Mouse (Mus musculus) liver, embryonic 14.5 days (tissue): Measurements from ENCODE around the gene Mmel1. TPM values are rescaled to one million over a fixed set of nuclear protein-coding genes. Genes with fewer than 3 reads are reported as not detected.

Experiments
- ATAC-seq: fragments of 200-750 bp; cut with Nextera tagmentation; 2 replicates; pipeline ENCODE4 v1.8.0; 2017; ENCODE audit warnings: moderate number of reproducible peaks, mild to moderate bottlenecking, moderate library complexity; ENCODE audit not compliant: insufficient read depth
- DNase-seq, 3 experiments: peaks; one replicate each; pipeline ENCODE4 v3.0.0-alpha.2; 2012 to 2013; ENCODE audit warnings: low read depth in 3 of 3, low spot score in 3 of 3
- H3K27ac ChIP-seq: fragments of 300-500 bp; sonication (generic); 2 replicates; pipeline ENCODE4 v1.5.1; 2014; ENCODE audit warnings: moderate library complexity, mild to moderate bottlenecking, control low read depth, inconsistent platforms
- H3K27me3 ChIP-seq: fragments of 300-500 bp; sonication (generic); 2 replicates; pipeline ENCODE4 v1.6.1; 2014; ENCODE audit warnings: mild to moderate bottlenecking, low read length, moderate library complexity; ENCODE audit not compliant: control insufficient read depth, insufficient read depth
- H3K36me3 ChIP-seq: fragments of 300-500 bp; sonication (generic); replicated peaks from 2 replicates; pipeline ENCODE4 v1.6.1; 2014; ENCODE audit warnings: low read depth; ENCODE audit not compliant: control insufficient read depth, insufficient read depth
- H3K4me1 ChIP-seq, 2 experiments: fragments of 200-500 bp in 1 of 2; fragments of 300-500 bp in 1 of 2; sonication (generic) in 1 of 2; replicated peaks; 2 replicates each; pipeline ENCODE4 v1.6.1; 2012 to 2014; ENCODE audit warnings: antibody characterized with exemption in 1 of 2, inconsistent platforms in 1 of 2, low read length in 1 of 2; ENCODE audit not compliant: control insufficient read depth in 2 of 2, insufficient read depth in 2 of 2
- H3K4me2 ChIP-seq: fragments of 300-500 bp; sonication (generic); 2 replicates; pipeline ENCODE4 v1.6.1; 2014; ENCODE audit warnings: low read depth, mild to moderate bottlenecking, control low read depth, moderate library complexity
- H3K4me3 ChIP-seq, 2 experiments: fragments of 200-500 bp in 1 of 2; fragments of 300-500 bp in 1 of 2; sonication (generic) in 1 of 2; 2 replicates each; pipeline ENCODE4 v1.5.1; 2012 to 2014; ENCODE audit warnings: low read depth in 2 of 2, low read length in 2 of 2, mild to moderate bottlenecking in 2 of 2, control low read depth in 1 of 2, inconsistent platforms in 1 of 2, moderate library complexity in 1 of 2; ENCODE audit not compliant: insufficient read depth in 1 of 2
- H3K9ac ChIP-seq: fragments of 300-500 bp; sonication (generic); replicated peaks from 2 replicates; pipeline ENCODE4 v1.6.1; 2014; ENCODE audit warnings: mild to moderate bottlenecking, control low read depth, moderate library complexity
- H3K9me3 ChIP-seq: fragments of 300-500 bp; sonication (generic); 2 replicates; pipeline ENCODE4 v1.6.1; 2016; ENCODE audit warnings: low read length, mixed read lengths; ENCODE audit not compliant: control insufficient read depth
- CTCF ChIP-seq: IDR thresholded peaks from 2 replicates; pipeline ENCODE4 v1.5.1; 2016; ENCODE audit warnings: antibody characterized with exemption, low read depth, control low read depth
- EP300 ChIP-seq: IDR thresholded peaks from 2 replicates; pipeline ENCODE4 v1.6.1; 2016; ENCODE audit warnings: antibody characterized with exemption, low read depth
- WGBS: fragments of 180-500 bp; shearing (Covaris S2); extraction: QIAGEN DNeasy Blood & Tissue Kit; methylation state at CpG from one replicate; pipeline ENCODE4 v1.1.7; 2014; ENCODE audit not compliant: insufficient replicate concordance; 5-methylcytosine and 5-hydroxymethylcytosine counted together
- polyA plus RNA-seq, 2 experiments: library from polyadenylated mRNA; depleted of rRNA in 1 of 2; stranded (reverse) in 1 of 2; unstranded in 1 of 2; fragments of >200 nt; fragmentation: Nextera tagmentation in 1 of 2; extraction: Ambion mirVana in 1 of 2; gene quantifications; 2 replicates each; pipeline versions ENCODE4 v1.2.1 to v1.2.3; 2012 to 2014

Gene Mmel1
- polyA plus RNA-seq, 2 experiments = 2.4 to 2.7 TPM

DNA sequence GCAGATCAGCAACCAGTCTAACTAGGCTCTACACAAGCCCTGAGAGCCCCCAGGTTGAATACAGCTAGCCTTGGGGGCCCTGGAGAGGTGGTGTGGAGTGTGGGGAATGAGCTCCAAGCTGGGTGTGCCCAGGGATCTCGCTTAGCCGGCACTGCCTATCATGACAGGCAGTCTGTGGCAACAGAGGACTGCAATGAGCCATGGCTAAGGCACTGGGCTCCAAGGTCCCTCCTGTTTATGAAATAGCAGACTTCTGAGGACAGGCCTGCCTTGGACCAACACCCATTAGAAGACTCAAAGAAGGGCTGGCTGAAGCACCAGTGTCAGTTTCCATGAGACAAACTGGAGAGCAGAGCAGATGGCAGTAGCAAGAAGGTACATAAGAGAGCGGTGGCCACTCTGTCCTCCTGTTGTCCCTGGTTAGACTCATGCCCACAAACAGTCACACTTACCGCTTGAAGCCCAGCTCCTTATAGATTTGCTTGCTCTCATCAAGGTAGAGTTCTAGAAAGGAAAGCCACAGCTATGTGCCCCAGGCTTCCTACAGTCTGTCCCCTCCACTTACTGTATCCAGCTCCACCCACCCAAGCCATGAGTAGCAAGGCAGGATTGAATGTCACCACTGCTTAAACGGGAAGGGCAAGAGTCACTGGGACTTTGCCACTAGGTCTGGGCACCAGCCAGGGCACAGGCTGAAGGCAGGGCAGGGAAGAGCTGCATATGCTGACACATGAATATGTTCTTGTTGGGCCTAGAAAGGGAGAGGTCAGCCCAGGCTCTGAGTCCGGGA is 28.5 kb downstream of the Mmel1 start:
- Histone ChIP-seq H3K9me3 (no peaks in the 10 kb centered on the region), H3K36me3 (no peaks in the 10 kb centered on the region), H3K9ac (no peak overlapping the region), H3K27ac (no peak overlapping the region), H3K4me1 (peaks cover 5 to 9% of the 10 kb centered on the region in 2 experiments; a peak in 3 of 4 replicates), H3K4me2 (peak overlapping the region; percentile 71), H3K4me3 (peak overlapping the region in 1 of 2 experiments; percentile 45; a peak in 2 of 4 replicates), H3K27me3 (no peaks in the 10 kb centered on the region; the same call in 1 of the 2 replicates)
- no peak for TF ChIP-seq EP300
- TF ChIP-seq CTCF = no peak
- ATAC-seq (no peak), DNase-seq (no peak)
- WGBS = 63% methylated on average over 6 of the region's 6 CpGs

GRCm38 (mm10) chr4:154898506-154899446 is 29.4 kb downstream of the Mmel1 start, which contains the start of gene Fam213b:
Fam213b (minus strand) TSS chr4:154899135.
- ATAC-seq (peak; percentile 92), DNase-seq (peak; percentile 69 to 83 (median 73))

GRCm38 (mm10) chr4:154902371-154902770 is 33.0 kb downstream of the Mmel1 start:
- no peaks in the 10 kb centered on the region for H3K9me3 ChIP-seq
- TF ChIP-seq CTCF (no peak), EP300 (no peak)
- WGBS = 75% methylated on average over 2 of the region's 2 CpGs
- no peaks in the 10 kb centered on the region; the same call in 1 of the 2 replicates for H3K27me3 ChIP-seq
- H3K4me2 ChIP-seq = no peak overlapping the region
- H3K4me1 ChIP-seq = peaks cover 13 to 21% of the 10 kb centered on the region in 2 experiments
- ATAC-seq (no peak), DNase-seq (no peak)
- H3K36me3 ChIP-seq = no peaks in the 10 kb centered on the region
- no peak overlapping the region for H3K9ac ChIP-seq
- no peak overlapping the region for H3K4me3 ChIP-seq
- H3K27ac ChIP-seq = no peak overlapping the region

More at GRCm38 (mm10) chr4:154898506-154899446, 29.4 kb downstream of the Mmel1 start, which contains the start of gene Fam213b:
- Histone ChIP-seq H3K27me3 (no peaks in the 10 kb centered on the region; the same call in 1 of the 2 replicates), H3K4me3 (peak within 1 kb of the TSS; percentile 44 to 45), H3K4me1 (peaks cover 5 to 9% of the 10 kb centered on the region in 2 experiments; a peak in 3 of 4 replicates), H3K4me2 (peak within 1 kb of the TSS; percentile 71), H3K9ac (peak within 1 kb of the TSS; percentile 38), H3K27ac (no peak within 1 kb of the TSS), H3K9me3 (no peaks in the 10 kb centered on the region), H3K36me3 (no peaks in the 10 kb centered on the region)
- TF ChIP-seq EP300 (no peak), CTCF (no peak)
- 8% methylated on average over 43 of the region's 43 CpGs for WGBS

DNA sequence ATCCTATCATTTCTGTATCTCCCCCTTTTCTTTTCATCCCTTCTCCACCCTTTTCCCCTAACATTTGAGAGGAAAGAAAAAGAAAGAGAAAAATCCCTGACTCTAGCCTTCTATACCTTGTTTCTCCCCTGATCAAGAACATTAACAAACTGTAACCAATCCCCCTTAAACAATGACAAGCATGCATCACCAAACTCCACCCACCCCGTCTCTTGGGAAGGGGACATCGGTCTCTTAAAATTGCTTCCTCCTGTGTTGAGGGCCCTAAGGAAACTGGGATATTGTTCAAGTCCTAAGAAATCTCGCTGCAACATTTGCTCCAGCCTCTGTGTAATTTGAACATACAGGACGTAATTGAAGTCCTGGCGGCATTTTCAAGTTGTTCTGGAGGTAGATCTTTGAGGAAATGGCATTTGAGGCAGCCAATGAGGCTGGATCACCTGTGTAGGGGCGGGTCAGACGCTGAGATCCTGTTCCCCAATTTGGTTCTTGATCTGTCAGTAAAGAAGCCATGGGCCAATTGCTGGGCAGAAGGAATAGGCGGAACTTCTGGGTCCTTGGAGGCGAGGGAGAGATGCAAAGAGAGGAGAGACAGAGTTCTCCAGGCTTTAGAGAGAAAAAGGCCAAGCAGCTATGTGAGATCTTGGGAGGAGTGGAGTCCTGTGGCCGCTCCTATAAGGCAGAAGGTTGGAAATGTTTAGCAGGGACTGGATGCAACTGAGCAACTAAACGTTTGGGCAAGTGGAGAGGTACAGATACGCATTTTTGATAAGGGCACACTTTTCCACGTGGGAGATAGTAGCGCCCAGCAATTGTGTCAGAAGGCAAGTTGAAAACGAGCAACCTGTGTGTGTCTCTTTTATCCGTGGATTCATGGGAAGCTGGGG is 35.0 kb downstream of the Mmel1 start:
- Histone ChIP-seq H3K4me1 (peaks cover 20 to 25% of the 10 kb centered on the region in 2 experiments), H3K27me3 (no peaks in the 10 kb centered on the region), H3K4me2 (peak overlapping the region; percentile 89), H3K36me3 (no peaks in the 10 kb centered on the region), H3K9me3 (no peaks in the 10 kb centered on the region), H3K9ac (peak overlapping the region; percentile 82), H3K27ac (peak overlapping the region; percentile 62), H3K4me3 (peak overlapping the region; percentile 66 to 94)
- TF ChIP-seq EP300 (no peak; the same call in 1 of the 2 replicates), CTCF (no peak)
- WGBS = under 1% methylated on average over 16 of the region's 16 CpGs
- peak; percentile 86 to 91 (median 86) for DNase-seq
- peak; percentile 94 for ATAC-seq
